Mouse (Mus musculus) myocyte (in vitro differentiated cells): ENCODE results near the gene Foxp4. TPM values are rescaled to one million over a fixed set of nuclear protein-coding genes. Genes with fewer than 3 reads are reported as not detected.

ENCODE experiments used
- H3K27me3 ChIP-seq: one replicate; pipeline ENCODE4 v1.6.1; 2011; ENCODE audit not compliant: control insufficient read depth, insufficient read depth, insufficient read length
- H3K36me3 ChIP-seq: one replicate; pipeline ENCODE4 v1.6.1; 2011; ENCODE audit not compliant: control insufficient read depth, insufficient read depth
- H3K4me2 ChIP-seq: one replicate; pipeline ENCODE4 v1.6.1; 2011; ENCODE audit warnings: low read depth, control low read depth
- H3K4me3 ChIP-seq: one replicate; pipeline ENCODE4 v1.5.1; 2011; ENCODE audit warnings: mild to moderate bottlenecking, control low read depth, moderate library complexity
- H3K79me2 ChIP-seq: one replicate; pipeline ENCODE4 v1.6.1; 2011; ENCODE audit not compliant: control insufficient read depth, insufficient read depth
- H3ac ChIP-seq: one replicate; pipeline ENCODE4 v1.6.1; 2011; ENCODE audit not compliant: control insufficient read depth, insufficient read length
- CEBPB ChIP-seq: IDR thresholded peaks from 2 replicates; pipeline ENCODE4 v1.6.1; 2011; ENCODE audit warnings: mild to moderate bottlenecking, moderate library complexity; ENCODE audit not compliant: poor library complexity, insufficient read depth, severe bottlenecking
- E2F4 ChIP-seq: IDR thresholded peaks from one replicate; pipeline ENCODE4 v1.6.1; 2011; ENCODE audit warnings: mild to moderate bottlenecking, control low read depth, moderate library complexity; ENCODE audit not compliant: insufficient read depth
- MAX ChIP-seq: IDR thresholded peaks from one replicate; pipeline ENCODE4 v1.6.1; 2011; ENCODE audit warnings: low read depth, mild to moderate bottlenecking, control low read depth
- MYOD1 ChIP-seq, 3 experiments: IDR thresholded peaks; one replicate each; pipeline ENCODE4 v1.6.1; 2011; ENCODE audit warnings: control low read depth in 2 of 3, low read depth in 2 of 3, mild to moderate bottlenecking in 2 of 3, moderate library complexity in 1 of 3; ENCODE audit not compliant: insufficient read length in 2 of 3, control insufficient read depth in 1 of 3
- MYOG ChIP-seq, 3 experiments: IDR thresholded peaks; one replicate each; pipeline ENCODE4 v1.6.1; 2011; ENCODE audit warnings: control low read depth in 2 of 3, low read depth in 2 of 3, mild to moderate bottlenecking in 2 of 3; ENCODE audit not compliant: insufficient read length in 2 of 3, control insufficient read depth in 1 of 3, insufficient read depth in 1 of 3
- POLR2A ChIP-seq: IDR thresholded peaks from one replicate; pipeline ENCODE4 v1.6.1; 2011; ENCODE audit warnings: low read depth, mild to moderate bottlenecking, control low read depth, moderate library complexity; ENCODE audit not compliant: insufficient read length
- POLR2AphosphoS2 ChIP-seq: IDR thresholded peaks from one replicate; pipeline ENCODE4 v1.6.1; 2011; ENCODE audit warnings: low read depth, control low read depth; ENCODE audit not compliant: insufficient read length
- REST ChIP-seq: IDR thresholded peaks from one replicate; pipeline ENCODE4 v1.6.1; 2011; ENCODE audit warnings: mild to moderate bottlenecking, control low read depth, moderate library complexity; ENCODE audit not compliant: insufficient read depth, insufficient read length
- SRF ChIP-seq: IDR thresholded peaks from one replicate; pipeline ENCODE4 v1.6.1; 2011; ENCODE audit warnings: low read depth; ENCODE audit not compliant: control insufficient read depth, insufficient read length
- TCF12 ChIP-seq: IDR thresholded peaks from one replicate; pipeline ENCODE4 v1.6.1; 2011; ENCODE audit warnings: mild to moderate bottlenecking, control low read depth; ENCODE audit not compliant: poor library complexity, insufficient read depth, severe bottlenecking
- TCF3 ChIP-seq: IDR thresholded peaks from one replicate; pipeline ENCODE4 v1.6.1; 2011; ENCODE audit warnings: low read depth, control low read depth; ENCODE audit not compliant: insufficient read length
- USF1 ChIP-seq: IDR thresholded peaks from one replicate; pipeline ENCODE4 v1.6.1; 2011; ENCODE audit warnings: low read depth, mild to moderate bottlenecking, control low read depth, moderate library complexity
- polyA plus RNA-seq: library from polyadenylated mRNA; unstranded; fragments of >200 nt; fragmentation: generic; extraction: Trizol; gene quantifications from one replicate; pipeline ENCODE4 v1.2.1, GENCODE M21; 2012; ENCODE audit warnings: missing spikeins

The Foxp4 gene
- polyA plus RNA-seq, 1 experiment: 24.7 TPM

DNA sequence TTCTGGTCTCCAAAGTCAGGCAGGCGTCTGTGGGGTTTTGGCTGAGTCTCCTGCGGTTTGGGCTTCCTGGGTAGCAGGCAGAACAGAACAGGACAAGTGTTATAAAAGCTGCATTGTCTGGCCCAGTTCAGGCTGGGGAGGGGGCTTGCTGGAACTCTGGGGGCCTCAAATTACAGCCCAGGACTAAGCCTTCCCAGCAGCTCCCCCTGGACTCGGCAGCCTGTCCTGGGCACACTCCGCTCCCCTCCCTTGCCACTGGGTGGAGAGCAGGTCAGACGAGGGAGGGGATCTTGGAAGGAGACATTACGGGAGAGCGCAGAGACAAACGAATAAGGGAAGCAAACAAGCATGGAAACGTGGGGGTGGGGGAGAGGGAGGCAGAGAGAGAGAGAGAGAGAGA, 93.3 kb downstream of the Foxp4 start:
- TF ChIP-seq SRF (no peak), MYOD1 (IDR thresholded peaks at IDR 0.05; ENCODE audit: control insufficient read depth in 1 of 3, insufficient read length in 2 of 3, low read depth in 2 of 3) (no peak), E2F4 (no peak), POLR2AphosphoS2 (no peak), USF1 (no peak), TCF3 (no peak), TCF12 (no peak), REST (no peak), MYOG (IDR thresholded peaks at IDR 0.05; ENCODE audit: control insufficient read depth in 1 of 3, insufficient read depth in 1 of 3, insufficient read length in 2 of 3, low read depth in 2 of 3) (no peak)
- Histone ChIP-seq H3K27me3 (peaks cover 30% of the 10 kb centered on the region), H3K4me2 (no peak overlapping the region), H3ac (no peak overlapping the region), H3K36me3 (no peaks in the 10 kb centered on the region), H3K4me3 (no peak overlapping the region), H3K79me2 (no peaks in the 10 kb centered on the region)

DNA sequence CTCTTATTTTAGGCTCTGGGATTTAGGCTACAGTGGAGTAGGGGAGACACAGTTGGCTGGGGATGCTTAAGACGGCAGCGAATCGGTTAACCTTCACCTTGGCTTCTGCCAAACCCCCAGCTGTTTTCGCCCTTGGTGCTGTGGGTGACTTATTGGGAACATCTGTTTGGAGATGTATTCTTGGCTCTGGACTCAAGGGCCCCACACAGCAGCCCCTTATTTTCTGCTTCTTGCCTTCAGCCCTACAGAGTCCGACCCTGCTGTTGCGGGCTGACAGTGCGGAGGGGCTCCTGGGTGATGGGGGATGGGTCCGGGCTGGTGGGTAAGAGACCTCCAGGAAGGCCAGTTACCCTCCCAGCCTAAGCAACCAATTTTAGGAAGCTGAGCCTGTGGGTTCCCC, 103.1 kb downstream of the Foxp4 start:
- no peak for TF ChIP-seq TCF3
- TF ChIP-seq MYOD1 (IDR thresholded peaks at IDR 0.05; ENCODE audit: control insufficient read depth in 1 of 3, insufficient read length in 2 of 3, low read depth in 2 of 3): no peak
- no peak for TF ChIP-seq USF1
- TF ChIP-seq SRF: no peak
- TF ChIP-seq POLR2A: no peak
- TF ChIP-seq CEBPB: no peak
- TF ChIP-seq REST: no peak
- no peak for TF ChIP-seq TCF12
- Histone ChIP-seq H3K79me2 (no peaks in the 10 kb centered on the region), H3K27me3 (peaks cover 7% of the 10 kb centered on the region), H3K4me3 (no peak overlapping the region), H3K36me3 (no peaks in the 10 kb centered on the region), H3ac (no peak overlapping the region), H3K4me2 (no peak overlapping the region)

GRCm38 (mm10) chr17:47818038-47818725, 106.3 kb downstream of the Foxp4 start:
- Histone ChIP-seq H3K79me2 (no peaks in the 10 kb centered on the region), H3K4me3 (no peak overlapping the region), H3K4me2 (no peak overlapping the region), H3K36me3 (no peaks in the 10 kb centered on the region), H3ac (no peak overlapping the region), H3K27me3 (peaks cover 28% of the 10 kb centered on the region)
- TF ChIP-seq MAX (no peak), REST (no peak), CEBPB (no peak), POLR2A (no peak), MYOG (IDR thresholded peaks at IDR 0.05; ENCODE audit: control insufficient read depth in 1 of 3, insufficient read depth in 1 of 3, insufficient read length in 2 of 3, low read depth in 2 of 3) (no peak), E2F4 (no peak), TCF12 (no peak), SRF (no peak), MYOD1 (IDR thresholded peaks at IDR 0.05; ENCODE audit: control insufficient read depth in 1 of 3, insufficient read length in 2 of 3, low read depth in 2 of 3) (no peak), USF1 (no peak), POLR2AphosphoS2 (no peak), TCF3 (no peak)

Other genes with a start within 250 kb of the Foxp4 start
- 232 TPM for gene Tomm6, start 236.3 kb downstream of the Foxp4 start, polyA plus RNA-seq
- gene Frs3, start 235.6 kb downstream of the Foxp4 start, polyA plus RNA-seq: 3.4 TPM
- 1.3 TPM for gene Gm21981, start 230.2 kb downstream of the Foxp4 start, polyA plus RNA-seq
- gene Prickle4, start 229.9 kb downstream of the Foxp4 start, polyA plus RNA-seq: 0.32 TPM
- not detected for gene Pgc, start 197.8 kb downstream of the Foxp4 start, polyA plus RNA-seq
- gene Tfeb, start 187.6 kb downstream of the Foxp4 start, polyA plus RNA-seq: 16.5 TPM
- gene Mdfi, start 90.0 kb downstream of the Foxp4 start, polyA plus RNA-seq: 1.1 TPM
- gene 1700122O11Rik, start 113.6 kb upstream of the Foxp4 start, polyA plus RNA-seq: not detected
- not detected for gene 1700067P10Rik, start 164.7 kb upstream of the Foxp4 start, polyA plus RNA-seq
- gene 9830107B12Rik, start 221.6 kb upstream of the Foxp4 start, polyA plus RNA-seq: not detected
- not detected for gene A530064D06Rik, start 242.6 kb upstream of the Foxp4 start, polyA plus RNA-seq